Mouse (Mus musculus) CH12.LX (cell line): ENCODE measurements at regions not wholly inside any gene's neighbourhood (a gene's known extent, or its start where the extent isn't known, plus 50 kb on each side); places are given as distances from the start of the nearest gene placed in this dataset.

Experiments used
- DNase-seq: peaks from one replicate; pipeline ENCODE4 v3.0.0-alpha.2; 2013; ENCODE audit errors: extremely low read depth
- H3K27ac ChIP-seq: 2 replicates; pipeline ENCODE4 v1.5.1; 2012; ENCODE audit warnings: low read depth, mild to moderate bottlenecking, control low read depth, moderate library complexity; ENCODE audit not compliant: insufficient read depth
- H3K27me3 ChIP-seq: replicated peaks from 2 replicates; pipeline ENCODE3; 2012; ENCODE audit warnings: inconsistent platforms
- H3K36me3 ChIP-seq, 2 experiments: replicated peaks in 1 of 2; 2 replicates each; pipeline versions ENCODE3 to v1.6.1; 2012; ENCODE audit warnings: inconsistent platforms in 1 of 2, low read length in 1 of 2, mild to moderate bottlenecking in 1 of 2, mixed read lengths in 1 of 2, moderate library complexity in 1 of 2; ENCODE audit not compliant: control insufficient read depth in 1 of 2, insufficient read depth in 1 of 2
- H3K4me1 ChIP-seq, 2 experiments: 2 replicates each; pipeline ENCODE4 v1.6.1; 2012; ENCODE audit warnings: inconsistent platforms in 1 of 2, moderate library complexity in 1 of 2; ENCODE audit not compliant: insufficient read depth in 2 of 2, control insufficient read depth in 1 of 2
- H3K4me2 ChIP-seq: 2 replicates; pipeline ENCODE4 v1.6.1; 2012; ENCODE audit warnings: low read depth, mild to moderate bottlenecking, control low read depth; ENCODE audit not compliant: poor library complexity, insufficient read depth, severe bottlenecking
- H3K4me3 ChIP-seq, 3 experiments: fragments of 150-350 bp in 1 of 3; sonication (generic) in 1 of 3; replicated peaks in 1 of 3; 2 replicates each; pipeline versions ENCODE3 to v1.5.1; 2011 to 2012; ENCODE audit warnings: low read depth in 2 of 3, low read length in 2 of 3, mild to moderate bottlenecking in 2 of 3, moderate library complexity in 2 of 3, control low read depth in 1 of 3, improper control_type of control experiment in 1 of 3, inconsistent platforms in 1 of 3, mixed read lengths in 1 of 3; ENCODE audit not compliant: poor library complexity in 1 of 3
- H3K79me2 ChIP-seq: replicated peaks from 2 replicates; pipeline ENCODE4 v1.6.1; 2012; ENCODE audit warnings: mild to moderate bottlenecking, moderate library complexity; ENCODE audit not compliant: control insufficient read depth, poor library complexity, insufficient read depth, severe bottlenecking; ENCODE audit errors: extremely low read depth
- H3K9ac ChIP-seq: 2 replicates; pipeline ENCODE4 v1.6.1; 2012; ENCODE audit warnings: low read depth, mild to moderate bottlenecking, control low read depth, moderate library complexity; ENCODE audit not compliant: insufficient read depth
- H3K9me3 ChIP-seq: replicated peaks from 2 replicates; pipeline ENCODE3; 2012; ENCODE audit warnings: low read length, inconsistent platforms, mixed read lengths
- MXI1 ChIP-seq: IDR thresholded peaks from 2 replicates; pipeline ENCODE4 v1.6.1; 2011; ENCODE audit warnings: mild to moderate bottlenecking, low read depth, low read length, improper control_type of control experiment
- POLR2AphosphoS2 ChIP-seq: IDR thresholded peaks from 2 replicates; pipeline ENCODE4 v1.6.1; 2011; ENCODE audit warnings: low read depth, low read length, improper control_type of control experiment
- dilution Hi-C: fragments of 300-500 bp; cut with MboI; formaldehyde crosslinking; loops from 2 replicates; pipeline ENCODE4 v1.14.3; 2020; ENCODE audit warnings: low sequenced_read_pairs; ENCODE audit not compliant: extremely low pct_unique_long_range_greater_than_20kb, extremely low pct_ligation_motif_present
- in situ Hi-C: fragments of 300-500 bp; cut with MboI; formaldehyde crosslinking; loops from 3 replicates; pipeline ENCODE4 v1.14.3; 2019; ENCODE audit warnings: low sequenced_read_pairs, low pct_ligation_motif_present, low pct_unique_long_range_greater_than_20kb, mixed read lengths

- H3K27ac ChIP-seq = no peak overlapping the region
- in situ Hi-C loops = no loop called here
- H3K9ac ChIP-seq = no peak overlapping the region
- no peaks in the 10 kb centered on the region for H3K9me3 ChIP-seq
- H3K36me3 ChIP-seq = no peaks in the 10 kb centered on the region
- H3K4me3 ChIP-seq = no peak overlapping the region
- no peaks in the 10 kb centered on the region for H3K79me2 ChIP-seq
- TF ChIP-seq POLR2AphosphoS2 = no peak
- TF ChIP-seq MXI1 = no peak
- no peak overlapping the region for H3K4me2 ChIP-seq
- H3K27me3 ChIP-seq = no peaks in the 10 kb centered on the region
- no peaks in the 10 kb centered on the region for H3K4me1 ChIP-seq
- DNase-seq = no peak
- dilution Hi-C loops = no loop called here
Observed at GRCm38 (mm10) chr3:35703528-35704327, 50.2 kb upstream of the Atp11b start.
